Comparison of ENCODE assay signal across 9 mouse cellular contexts in the genomic region with DNA sequence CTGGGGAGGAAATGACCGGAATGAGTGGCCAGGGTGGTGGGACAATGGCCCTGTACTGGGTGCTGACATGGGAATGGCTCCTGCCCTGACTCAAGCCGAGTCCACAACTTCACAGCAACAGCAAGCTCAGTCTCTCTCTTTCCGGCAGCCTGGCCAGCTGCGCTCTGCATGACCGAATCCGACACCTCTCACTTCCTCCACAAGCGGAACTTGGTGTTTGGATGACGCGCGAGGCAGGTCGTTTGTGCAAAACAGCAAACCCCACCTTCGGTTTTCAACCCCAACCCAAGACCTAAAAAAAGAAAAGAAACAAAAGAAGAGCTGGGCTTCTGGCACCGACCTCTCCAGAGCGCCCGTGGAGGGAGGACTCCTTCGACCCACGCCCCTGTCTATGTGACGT. TPM values are rescaled to one million over a fixed set of nuclear protein-coding genes. Genes with fewer than 3 reads are reported as not detected.
DNase-seq lines count a peak whose midpoint lies in the region; ATAC-seq and TF ChIP-seq lines count a peak whose summit lies in the region.
"Had no signal": no experiment of that assay in that cellular context is flagged by ENCODE, and none has a peak within 500 bp of the region (broad histone marks: within the 10 kb centered on the region; RNA-seq: fewer than 3 reads in every experiment).

No protein-coding gene starts in this region.

- H3K9me3 ChIP-seq in CH12.LX (replicated peaks; ENCODE audit: low read length) = no peaks in the 10 kb centered on the region
- no peaks in the 10 kb centered on the region for H3K9me3 ChIP-seq in kidney, embryonic 14.5 days (ENCODE audit: control insufficient read depth, low read length)

- dilution Hi-C loops in CH12.LX (cut with MboI; ENCODE audit: extremely low pct_ligation_motif_present, extremely low pct_unique_long_range_greater_than_20kb, low sequenced_read_pairs) = no loop called here

- H3K27ac ChIP-seq in CH12.LX (ENCODE audit: insufficient read depth, low read depth) = peak overlapping the region; percentile 100
- no peak overlapping the region for H3K27ac ChIP-seq in kidney, embryonic 14.5 days (ENCODE audit: low read depth, low read length)

- in situ Hi-C loops in CH12.LX (cut with MboI; ENCODE audit: low pct_ligation_motif_present, low pct_unique_long_range_greater_than_20kb, low sequenced_read_pairs) = loop anchor here (10.0 kb wide), 1 partner anchor 110 kb away; no protein-coding TSS in a partner anchor

- peak overlapping the region; percentile 33 to 65 (median 48) for H3K4me3 ChIP-seq in CH12.LX (replicated peaks in 1 of 3; ENCODE audit: low read depth in 2 of 3, low read length in 2 of 3, poor library complexity in 1 of 3)
- no peak overlapping the region; the same call in 1 of the 2 replicates for H3K4me3 ChIP-seq in kidney, embryonic 14.5 days (ENCODE audit: low read length)

- H3K27me3 ChIP-seq in CH12.LX (replicated peaks) = no peaks in the 10 kb centered on the region
- no peaks in the 10 kb centered on the region; the same call in 1 of the 2 replicates for H3K27me3 ChIP-seq in kidney, embryonic 14.5 days (ENCODE audit: control insufficient read depth, insufficient read depth, low read length)

- no peak for TF ChIP-seq CTCF in CH12.LX (conservative IDR thresholded peaks at IDR 0.05 in 1 of 2, IDR thresholded peaks at IDR 0.05 in 1 of 2; ENCODE audit: low read depth in 2 of 2, low read length in 2 of 2)

- ATAC-seq in kidney, embryonic 14.5 days (ENCODE audit: low FRiP score, low TSS enrichment) = no peak

- peak; percentile 72 for TF ChIP-seq POLR2A in CH12.LX (IDR thresholded peaks at IDR 0.05; ENCODE audit: low read depth, low read length)

- peaks cover 0 to 11% of the 10 kb centered on the region in 2 experiments for H3K36me3 ChIP-seq in CH12.LX (replicated peaks in 1 of 2; ENCODE audit: control insufficient read depth in 1 of 2, insufficient read depth in 1 of 2, low read length in 1 of 2)
- no peaks in the 10 kb centered on the region for H3K36me3 ChIP-seq in kidney, embryonic 14.5 days (ENCODE audit: control insufficient read depth, insufficient read depth, low read length)

- peak; percentile 98 for DNase-seq in CH12.LX (ENCODE audit: extremely low read depth)
- peak; percentile 96 for DNase-seq in heart, adult 11 months
- DNase-seq in lung, postnatal 14 days = peak; percentile 60
- peak; percentile 96 for DNase-seq in thymus, postnatal 0 days (ENCODE audit: low spot score)
- no peak for DNase-seq in layer of hippocampus, postnatal 14 days (ENCODE audit: low spot score in 2 of 2)
- no peak for DNase-seq in left cerebral cortex, adult 9 months (ENCODE audit: low spot score in 2 of 2)
- no peak for DNase-seq in right cerebral cortex, adult 2 months (ENCODE audit: low spot score in 2 of 2)

- H3K4me2 ChIP-seq in CH12.LX (ENCODE audit: insufficient read depth, low read depth, poor library complexity, severe bottlenecking) = peak overlapping the region; percentile 80
- peak overlapping the region; percentile 21 for H3K4me2 ChIP-seq in kidney, embryonic 14.5 days (replicated peaks; ENCODE audit: low read depth, low read length)

- peak; percentile 97 for TF ChIP-seq EP300 in CH12.LX (IDR thresholded peaks at IDR 0.05; ENCODE audit: low read length)

- peaks cover 35 to 71% of the 10 kb centered on the region in 2 experiments for H3K4me1 ChIP-seq in CH12.LX (ENCODE audit: control insufficient read depth in 1 of 2, insufficient read depth in 2 of 2)
- H3K4me1 ChIP-seq in kidney, embryonic 14.5 days (ENCODE audit: control insufficient read depth, insufficient read depth, low read length) = peaks cover 26% of the 10 kb centered on the region

- H3K79me2 ChIP-seq in CH12.LX (replicated peaks; ENCODE audit: control insufficient read depth, extremely low read depth, insufficient read depth, poor library complexity, severe bottlenecking) = no peaks in the 10 kb centered on the region

- WGBS in kidney, embryonic 14.5 days = 17% methylated on average over 18 of the region's 18 CpGs

- peak overlapping the region; percentile 94 for H3K9ac ChIP-seq in CH12.LX (ENCODE audit: insufficient read depth, low read depth)
- peak overlapping the region; percentile 25; the same call in 1 of the 2 replicates for H3K9ac ChIP-seq in kidney, embryonic 14.5 days (ENCODE audit: low read depth, low read length)

- no peak; the same call in 1 of the 2 replicates for TF ChIP-seq RAD21 in CH12.LX (IDR thresholded peaks at IDR 0.05; ENCODE audit: low read depth, low read length)

TF ChIP-seq in CH12.LX, 34 proteins besides CTCF, POLR2A, EP300 and RAD21:
- peak; percentile 72 for TF ChIP-seq MAZ (IDR thresholded peaks at IDR 0.05; ENCODE audit: low read depth, low read length)
- no peak for TF ChIP-seq ZMIZ1 (IDR thresholded peaks at IDR 0.05; ENCODE audit: low read depth, low read length)
- TF ChIP-seq NRF1 (IDR thresholded peaks at IDR 0.05; ENCODE audit: low read depth, low read length) = no peak
- no peak; the same call in 1 of the 2 replicates for TF ChIP-seq MAX (IDR thresholded peaks at IDR 0.05; ENCODE audit: low read length)
- peak; percentile 58; the same call in 1 of the 2 replicates for TF ChIP-seq NELFE (IDR thresholded peaks at IDR 0.05; ENCODE audit: low read depth, low read length)
- TF ChIP-seq CHD1 (IDR thresholded peaks at IDR 0.05; ENCODE audit: low read depth, low read length) = no peak; the same call in 1 of the 2 replicates
- TF ChIP-seq ZC3H11A (IDR thresholded peaks at IDR 0.05; ENCODE audit: low read depth, low read length) = no peak
- TF ChIP-seq TBP (conservative IDR thresholded peaks at IDR 0.05; ENCODE audit: low read depth, low read length) = peak; percentile 81
- TF ChIP-seq ZNF384 (IDR thresholded peaks at IDR 0.05; ENCODE audit: low read depth, low read length) = peak; percentile 50; the same call in 1 of the 2 replicates
- peak; percentile 56; the same call in 1 of the 2 replicates for TF ChIP-seq HCFC1 (IDR thresholded peaks at IDR 0.05; ENCODE audit: low read depth, low read length)
- peak; percentile 78 for TF ChIP-seq SIN3A (IDR thresholded peaks at IDR 0.05; ENCODE audit: low read length)
- peak; percentile 17; the same call in 1 of the 2 replicates for TF ChIP-seq SMC3 (IDR thresholded peaks at IDR 0.05; ENCODE audit: low read depth, low read length)
- no peak; the same call in 1 of the 2 replicates for TF ChIP-seq E2F4 (IDR thresholded peaks at IDR 0.05; ENCODE audit: insufficient replicate concordance, low read depth, low read length)
- no peak for TF ChIP-seq USF1 (IDR thresholded peaks at IDR 0.05; ENCODE audit: low read depth, low read length)
- TF ChIP-seq PAX5 (IDR thresholded peaks at IDR 0.05; ENCODE audit: low read length) = no peak
- no peak for TF ChIP-seq UBTF (IDR thresholded peaks at IDR 0.05; ENCODE audit: low read depth, low read length)
- TF ChIP-seq JUND (conservative IDR thresholded peaks at IDR 0.05; ENCODE audit: low read depth, low read length) = peak; percentile 52
- peak; percentile 86 for TF ChIP-seq CHD2 (IDR thresholded peaks at IDR 0.05; ENCODE audit: low read length)
- TF ChIP-seq GABPA (IDR thresholded peaks at IDR 0.05; ENCODE audit: insufficient replicate concordance, low read depth, low read length) = no peak
- peak; percentile 74 for TF ChIP-seq ELF1 (IDR thresholded peaks at IDR 0.05; ENCODE audit: low read depth, low read length)
- TF ChIP-seq BHLHE40 (IDR thresholded peaks at IDR 0.05; ENCODE audit: low read depth, low read length) = peak; percentile 96
- TF ChIP-seq IRF4 (IDR thresholded peaks at IDR 0.05; ENCODE audit: low read depth, low read length) = peak; percentile 96
- TF ChIP-seq RCOR1 (conservative IDR thresholded peaks at IDR 0.05; ENCODE audit: low read depth, low read length) = peak; percentile 81; the same call in 1 of the 2 replicates
- no peak for TF ChIP-seq KAT2A (IDR thresholded peaks at IDR 0.05; ENCODE audit: insufficient replicate concordance, low read length)
- no peak for TF ChIP-seq USF2 (conservative IDR thresholded peaks at IDR 0.05; ENCODE audit: low read depth, low read length)
- no peak for TF ChIP-seq MXI1 (IDR thresholded peaks at IDR 0.05; ENCODE audit: low read depth, low read length)
- TF ChIP-seq ETS1 (conservative IDR thresholded peaks at IDR 0.05; ENCODE audit: low read depth, low read length) = peak; percentile 98
- TF ChIP-seq TCF12 (IDR thresholded peaks at IDR 0.05; ENCODE audit: low read depth, low read length) = peak; percentile 99
- TF ChIP-seq MYC (IDR thresholded peaks at IDR 0.05; ENCODE audit: low read depth, low read length) = peak; percentile 36; the same call in 1 of the 2 replicates
- TF ChIP-seq MEF2A (IDR thresholded peaks at IDR 0.05; ENCODE audit: borderline replicate concordance, low read depth, low read length) = peak; percentile 98
- TF ChIP-seq JUN (IDR thresholded peaks at IDR 0.05; ENCODE audit: insufficient read depth, low read depth, low read length) = peak; percentile 61
- TF ChIP-seq POLR2AphosphoS2 (IDR thresholded peaks at IDR 0.05; ENCODE audit: low read depth, low read length) = no peak
- TF ChIP-seq ZKSCAN1 (IDR thresholded peaks at IDR 0.05; ENCODE audit: borderline replicate concordance, low read depth, low read length) = no peak
- TF ChIP-seq MAFK (IDR thresholded peaks at IDR 0.05; ENCODE audit: insufficient replicate concordance, low read length) = peak; percentile 88

RNA-seq across cellular contexts. Expression of a gene that starts 34.3 kb away (rescaled TPM):
- total RNA-seq in CH12.LX (2012; rRNA removed) = 20.5 and 20.9 TPM in 2 replicates
- 41.1 and 41.3 TPM in 2 replicates for total RNA-seq in CH12.LX (2014; rRNA removed)
- polyA plus RNA-seq in CH12.LX (2012; ENCODE audit: insufficient read length, low read depth) = 96.6 and 104 TPM in 2 replicates
- polyA plus RNA-seq in kidney, embryonic 14.5 days (2014; fragmentation: Nextera tagmentation; extraction: Ambion mirVana) = 47.7 and 49.4 TPM in 2 replicates
- polyA plus RNA-seq in thymus, postnatal 0 days (2015; fragmentation: Nextera tagmentation; extraction: Ambion mirVana) = 56.4 and 66.0 TPM in 2 replicates
- 10 to 100 TPM; 34.9 to 36.8 TPM for total RNA-seq in layer of hippocampus, postnatal 14 days (2021)

RNA-seq across cellular contexts. Expression of a gene that starts 53.1 kb away (rescaled TPM):
- total RNA-seq in CH12.LX (2012; rRNA removed) (3.9 TPM in 1 of 2 replicates, not detected in the other), CH12.LX (2014; rRNA removed) (not detected in 2 replicates)
- 11.5 TPM in 1 of 2 replicates, not detected in the other for polyA plus RNA-seq in CH12.LX (2012; ENCODE audit: insufficient read length, low read depth)
- polyA plus RNA-seq in kidney, embryonic 14.5 days (2014; fragmentation: Nextera tagmentation; extraction: Ambion mirVana) = 2.0 and 3.2 TPM in 2 replicates
- 2.1 and 2.5 TPM in 2 replicates for polyA plus RNA-seq in thymus, postnatal 0 days (2015; fragmentation: Nextera tagmentation; extraction: Ambion mirVana)
- not detected for total RNA-seq in layer of hippocampus, postnatal 14 days (2021)
- polyA plus RNA-seq: neural tube, embryonic 11.5 days had no signal

Comparison
In these comparisons a context has a peak if more than half of its experiments do, and no peak if none do; other contexts are left out.
1. DNase-seq: peak in CH12.LX (single experiment), heart, adult 11 months (single experiment), lung, postnatal 14 days (single experiment) and thymus, postnatal 0 days (single experiment); none in layer of hippocampus, postnatal 14 days (0 of 2), left cerebral cortex, adult 9 months (0 of 2) and right cerebral cortex, adult 2 months (0 of 2).